Mouse (Mus musculus): Measurements from ENCODE around the gene Pank2. TPM values are rescaled to one million over a fixed set of nuclear protein-coding genes. Genes with fewer than 3 reads are reported as not detected.

Pank2 gene
- 31.3 and 33.6 TPM in 2 replicates for polyA plus RNA-seq (2014; fragmentation: Nextera tagmentation; extraction: Ambion mirVana)

DNA sequence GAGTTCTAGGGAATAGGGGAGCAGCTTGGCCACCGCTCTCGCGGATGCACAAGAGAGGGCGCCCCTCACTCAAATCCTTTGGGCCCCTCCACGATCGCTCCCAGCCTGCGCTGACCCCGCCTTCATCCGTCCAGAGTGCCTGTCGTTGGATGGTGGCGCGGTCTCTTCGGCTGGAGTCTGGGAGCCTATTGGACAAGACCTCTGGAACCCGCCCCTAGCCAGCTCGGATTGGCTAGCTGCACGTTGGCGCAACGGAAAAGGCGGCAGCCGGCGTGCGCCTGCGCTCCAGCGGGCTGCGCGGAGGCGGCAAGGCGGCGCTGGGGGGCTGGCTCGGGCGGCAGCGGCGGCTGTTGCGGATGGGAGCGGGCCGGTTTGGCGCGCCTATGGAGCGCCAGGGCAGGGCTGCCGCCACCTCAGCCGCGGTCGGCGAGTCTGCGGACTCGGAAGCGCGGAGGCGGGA, at the start of gene Pank2:
Pank2 (plus strand) TSS at position 283 of the 460 bp plus-strand sequence.
- peak; percentile 99 for ATAC-seq (replicated peaks; ENCODE audit: insufficient number of reproducible peaks, low FRiP score, low TSS enrichment)

DNA sequence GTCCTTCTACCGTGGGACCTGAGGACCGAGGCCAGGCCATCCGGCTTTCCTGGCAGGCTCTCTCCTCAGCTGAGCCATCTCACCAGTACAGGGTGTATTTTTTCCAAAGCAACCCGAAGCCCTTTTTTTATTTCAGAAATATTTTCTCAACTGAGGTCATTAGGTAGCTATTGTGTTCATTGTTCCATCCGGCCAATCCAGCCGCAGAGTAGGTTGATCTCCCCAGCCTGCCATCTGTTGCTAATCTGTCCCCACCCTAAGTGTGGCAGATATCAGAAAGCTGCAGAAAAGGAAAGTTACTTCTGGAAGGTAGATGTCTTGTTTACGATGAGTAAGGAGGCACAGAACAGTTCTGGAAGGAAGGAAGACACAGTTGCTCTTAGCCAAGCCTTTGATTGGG, 48.5 kb upstream of the Pank2 start:
- peaks cover 6% of the 10 kb centered on the region; the same call in 1 of the 2 replicates for H3K36me3 ChIP-seq (ENCODE audit: control insufficient read depth, insufficient read depth, low read length)
- no peak overlapping the region for H3K4me3 ChIP-seq (ENCODE audit: low read depth, low read length)
- 0 out of 2 replicates have a peak, but pooled peaks have one; percentile 23 for ATAC-seq (replicated peaks; ENCODE audit: insufficient number of reproducible peaks, low FRiP score, low TSS enrichment)
- H3K27me3 ChIP-seq (ENCODE audit: control insufficient read depth, insufficient read depth, low read length): no peaks in the 10 kb centered on the region
- H3K9me3 ChIP-seq (replicated peaks; ENCODE audit: control insufficient read depth, low read length): no peaks in the 10 kb centered on the region
- H3K27ac ChIP-seq (ENCODE audit: low read depth, low read length): peak overlapping the region; percentile 54
- WGBS (ENCODE audit: insufficient replicate concordance): 70% methylated on average over 7 of the region's 7 CpGs
- H3K4me1 ChIP-seq (ENCODE audit: control insufficient read depth, insufficient read depth, low read length): peaks cover 10% of the 10 kb centered on the region; the same call in 1 of the 2 replicates
- peak overlapping the region; percentile 32 for H3K4me2 ChIP-seq
- H3K9ac ChIP-seq (ENCODE audit: low read depth, low read length): peak overlapping the region; percentile 39

More for the DNA sequence above, at the start of gene Pank2:
- H3K9me3 ChIP-seq (replicated peaks; ENCODE audit: control insufficient read depth, low read length): no peaks in the 10 kb centered on the region
- H3K9ac ChIP-seq (ENCODE audit: low read depth, low read length): peak within 1 kb of the TSS; percentile 98
- H3K4me1 ChIP-seq (ENCODE audit: control insufficient read depth, insufficient read depth, low read length): peaks cover 24% of the 10 kb centered on the region
- H3K4me3 ChIP-seq (ENCODE audit: low read depth, low read length): peak within 1 kb of the TSS; percentile 83
- no peaks in the 10 kb centered on the region for H3K36me3 ChIP-seq (ENCODE audit: control insufficient read depth, insufficient read depth, low read length)
- under 1% methylated on average over 48 of the region's 49 CpGs for WGBS (ENCODE audit: insufficient replicate concordance)
- H3K27ac ChIP-seq (ENCODE audit: low read depth, low read length): peak within 1 kb of the TSS; percentile 100
- H3K27me3 ChIP-seq (ENCODE audit: control insufficient read depth, insufficient read depth, low read length): no peaks in the 10 kb centered on the region
- H3K4me2 ChIP-seq: peak within 1 kb of the TSS; percentile 72

DNA sequence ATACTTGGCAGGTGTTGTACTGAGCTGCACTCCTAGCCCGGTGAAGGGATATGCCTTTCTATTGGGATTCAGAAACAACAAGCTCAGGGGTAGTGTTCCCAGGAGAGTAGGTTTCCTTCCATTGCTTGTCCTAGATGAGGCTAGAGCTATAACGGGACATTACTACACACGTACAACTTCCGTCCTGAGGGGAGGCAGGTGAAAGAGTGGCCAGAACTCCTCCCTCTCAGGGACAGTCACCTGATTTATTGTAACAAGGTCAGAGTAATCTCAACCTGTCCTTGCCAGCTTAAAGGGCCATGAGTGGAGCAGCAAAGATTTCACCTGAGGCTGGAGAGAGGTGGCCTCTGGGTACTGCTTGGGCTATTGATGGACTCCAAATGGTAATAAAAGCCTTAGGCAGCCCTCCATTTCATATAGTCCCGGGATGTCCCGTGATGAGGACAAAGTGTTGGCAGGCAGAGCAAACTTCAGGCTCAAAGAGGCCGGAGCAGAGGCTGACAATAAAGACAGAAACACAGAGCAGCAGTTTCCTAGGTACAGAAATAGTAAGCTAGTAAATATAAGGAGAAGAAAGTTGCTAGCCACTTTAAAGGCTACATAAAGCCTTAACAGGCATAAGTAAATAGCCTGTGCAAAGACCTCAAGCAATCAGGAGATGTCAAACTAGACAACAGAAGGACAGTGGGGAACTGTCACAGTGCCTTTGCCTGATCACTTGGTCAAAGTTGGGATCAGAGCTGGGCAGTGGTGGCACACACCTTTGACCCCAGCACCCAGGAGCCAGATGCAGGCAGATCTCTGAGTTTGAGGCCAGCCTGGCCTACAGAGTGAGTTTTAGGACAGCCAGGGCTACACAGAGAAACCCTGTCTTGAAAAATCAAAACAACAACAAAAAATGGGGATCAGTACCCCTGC, 46.1 kb upstream of the Pank2 start:
- Histone ChIP-seq H3K4me2 (no peak overlapping the region), H3K4me3 (ENCODE audit: low read depth, low read length) (no peak overlapping the region), H3K4me1 (ENCODE audit: control insufficient read depth, insufficient read depth, low read length) (peaks cover 5% of the 10 kb centered on the region; the same call in 1 of the 2 replicates), H3K27ac (ENCODE audit: low read depth, low read length) (no peak overlapping the region), H3K9me3 (replicated peaks; ENCODE audit: control insufficient read depth, low read length) (no peaks in the 10 kb centered on the region), H3K9ac (ENCODE audit: low read depth, low read length) (no peak overlapping the region), H3K27me3 (ENCODE audit: control insufficient read depth, insufficient read depth, low read length) (no peaks in the 10 kb centered on the region), H3K36me3 (ENCODE audit: control insufficient read depth, insufficient read depth, low read length) (peaks cover 6% of the 10 kb centered on the region; the same call in 1 of the 2 replicates)
- no peak for ATAC-seq (replicated peaks; ENCODE audit: insufficient number of reproducible peaks, low FRiP score, low TSS enrichment)
- 81% methylated on average over 7 of the region's 7 CpGs for WGBS (ENCODE audit: insufficient replicate concordance)

DNA sequence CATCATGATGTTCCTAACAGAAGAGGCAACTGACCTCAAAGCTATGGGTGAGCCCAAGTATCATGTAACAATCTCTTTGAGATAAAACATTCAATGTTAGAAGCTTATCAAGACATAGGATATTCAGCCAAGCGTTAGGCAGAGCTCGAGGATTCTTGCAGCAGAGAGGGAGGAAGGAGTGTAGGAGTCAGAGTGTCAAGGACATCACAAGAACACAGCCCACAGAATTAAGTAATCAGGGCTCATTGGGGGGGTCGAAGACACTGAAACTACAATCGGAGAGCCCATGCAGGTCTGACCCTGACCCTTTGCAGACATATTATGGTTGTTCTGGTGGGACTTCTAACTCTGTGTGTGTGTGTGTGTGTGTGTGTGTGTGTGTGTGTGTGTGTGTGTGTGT, 42.3 kb upstream of the Pank2 start:
- no peak overlapping the region for H3K9ac ChIP-seq (ENCODE audit: low read depth, low read length)

DNA sequence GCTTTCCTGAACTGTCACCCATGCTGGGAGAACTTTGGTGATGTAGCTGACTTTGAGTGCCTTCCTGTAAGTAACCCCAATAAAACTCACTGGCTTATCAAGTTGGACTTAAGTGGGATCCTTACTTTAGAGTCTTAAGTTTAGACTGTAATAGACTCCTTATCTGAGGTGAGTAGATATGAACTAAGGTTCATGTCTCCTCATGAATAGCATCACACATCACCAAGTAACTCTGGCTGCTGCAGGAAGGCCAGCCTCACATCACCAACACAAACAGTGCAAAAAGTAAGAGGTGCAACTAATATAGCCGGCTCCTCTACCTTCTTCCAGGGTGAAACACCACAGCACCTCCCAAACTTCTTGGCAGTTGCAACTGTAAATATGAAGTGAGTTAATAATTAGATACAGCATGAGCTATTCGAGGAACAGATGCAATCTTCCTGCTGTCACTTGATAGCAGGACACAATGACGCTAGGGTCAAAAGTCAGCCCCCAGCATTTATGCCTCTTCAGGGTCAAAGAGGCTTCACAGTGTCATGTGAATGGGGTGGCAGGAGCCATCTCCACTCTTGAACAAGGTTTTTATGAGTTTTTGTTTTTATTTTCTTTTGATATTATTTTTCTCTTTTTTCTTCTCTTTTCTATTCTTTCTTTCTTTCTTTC, 40.3 kb upstream of the Pank2 start:
- Histone ChIP-seq H3K36me3 (ENCODE audit: control insufficient read depth, insufficient read depth, low read length) (no peaks in the 10 kb centered on the region), H3K4me3 (ENCODE audit: low read depth, low read length) (no peak overlapping the region), H3K27ac (ENCODE audit: low read depth, low read length) (no peak overlapping the region), H3K9me3 (replicated peaks; ENCODE audit: control insufficient read depth, low read length) (no peaks in the 10 kb centered on the region), H3K4me2 (no peak overlapping the region), H3K9ac (ENCODE audit: low read depth, low read length) (no peak overlapping the region), H3K27me3 (ENCODE audit: control insufficient read depth, insufficient read depth, low read length) (no peaks in the 10 kb centered on the region), H3K4me1 (ENCODE audit: control insufficient read depth, insufficient read depth, low read length) (0 out of 2 replicates have a peak, but pooled peaks cover 12% of the 10 kb centered on the region)
- WGBS (ENCODE audit: insufficient replicate concordance): 65% methylated on average over 3 of the region's 3 CpGs
- ATAC-seq (replicated peaks; ENCODE audit: insufficient number of reproducible peaks, low FRiP score, low TSS enrichment): no peak

More for the DNA sequence above, 42.3 kb upstream of the Pank2 start:
- H3K4me2 ChIP-seq: no peak overlapping the region
- no peaks in the 10 kb centered on the region for H3K9me3 ChIP-seq (replicated peaks; ENCODE audit: control insufficient read depth, low read length)
- no peaks in the 10 kb centered on the region for H3K27me3 ChIP-seq (ENCODE audit: control insufficient read depth, insufficient read depth, low read length)
- H3K4me1 ChIP-seq (ENCODE audit: control insufficient read depth, insufficient read depth, low read length): 0 out of 2 replicates have a peak, but pooled peaks cover 12% of the 10 kb centered on the region
- H3K36me3 ChIP-seq (ENCODE audit: control insufficient read depth, insufficient read depth, low read length): no peaks in the 10 kb centered on the region
- no peak overlapping the region for H3K4me3 ChIP-seq (ENCODE audit: low read depth, low read length)
- ATAC-seq (replicated peaks; ENCODE audit: insufficient number of reproducible peaks, low FRiP score, low TSS enrichment): no peak
- WGBS (ENCODE audit: insufficient replicate concordance): 65% methylated on average over 4 of the region's 4 CpGs
- no peak overlapping the region for H3K27ac ChIP-seq (ENCODE audit: low read depth, low read length)

DNA sequence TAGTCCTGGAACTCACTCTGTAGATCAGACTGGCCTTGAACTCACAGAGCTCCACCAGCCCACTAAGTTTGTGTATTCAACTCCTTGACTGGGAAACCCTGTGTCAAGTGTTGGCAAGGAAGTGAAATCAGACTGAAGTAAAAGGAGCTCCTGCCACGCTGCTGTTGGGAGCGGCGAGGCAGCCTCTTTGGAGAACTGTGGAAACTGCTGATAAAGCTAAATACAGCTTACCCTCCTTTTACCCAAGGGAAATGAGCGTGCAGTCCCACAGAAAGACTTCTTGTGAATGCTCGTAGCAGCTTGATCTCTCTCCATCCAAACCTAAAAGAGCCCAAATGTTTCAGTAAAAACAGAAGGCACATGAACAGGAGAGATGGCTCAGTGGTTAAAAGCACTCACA, 39.7 kb upstream of the Pank2 start:
- H3K4me2 ChIP-seq: no peak overlapping the region
- no peak overlapping the region for H3K9ac ChIP-seq (ENCODE audit: low read depth, low read length)
- H3K27me3 ChIP-seq (ENCODE audit: control insufficient read depth, insufficient read depth, low read length): no peaks in the 10 kb centered on the region
- H3K9me3 ChIP-seq (replicated peaks; ENCODE audit: control insufficient read depth, low read length): no peaks in the 10 kb centered on the region
- H3K36me3 ChIP-seq (ENCODE audit: control insufficient read depth, insufficient read depth, low read length): no peaks in the 10 kb centered on the region
- H3K4me1 ChIP-seq (ENCODE audit: control insufficient read depth, insufficient read depth, low read length): 0 out of 2 replicates have a peak, but pooled peaks cover 12% of the 10 kb centered on the region
- 22% methylated on average over 5 of the region's 5 CpGs for WGBS (ENCODE audit: insufficient replicate concordance)
- no peak overlapping the region for H3K4me3 ChIP-seq (ENCODE audit: low read depth, low read length)
- no peak for ATAC-seq (replicated peaks; ENCODE audit: insufficient number of reproducible peaks, low FRiP score, low TSS enrichment)
- H3K27ac ChIP-seq (ENCODE audit: low read depth, low read length): 0 out of 2 replicates have a peak overlapping the region, but pooled peaks have one; percentile 41

DNA sequence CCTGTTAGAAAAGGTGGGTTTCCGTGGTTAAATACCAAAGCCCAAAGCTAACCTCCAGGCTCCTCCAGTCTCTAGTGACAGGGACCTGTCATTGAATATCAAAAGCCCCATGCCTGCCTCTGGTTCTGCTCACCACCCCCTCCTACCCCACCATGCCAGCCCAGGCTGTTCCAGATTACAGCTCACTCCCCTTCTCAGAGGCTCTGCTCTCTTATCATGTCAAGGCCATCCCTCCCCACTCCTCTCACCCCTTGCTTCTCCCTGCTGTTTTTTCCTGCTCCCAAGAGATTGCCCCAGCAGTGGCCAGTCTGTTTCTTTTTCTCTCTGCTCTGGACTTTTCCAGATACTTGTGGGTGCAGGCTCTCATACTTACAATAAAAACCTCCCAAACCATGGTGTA, 38.7 kb upstream of the Pank2 start:
- Histone ChIP-seq H3K4me2 (peak overlapping the region; percentile 11; the same call in 1 of the 2 replicates), H3K27me3 (ENCODE audit: control insufficient read depth, insufficient read depth, low read length) (no peaks in the 10 kb centered on the region), H3K4me3 (ENCODE audit: low read depth, low read length) (no peak overlapping the region), H3K9ac (ENCODE audit: low read depth, low read length) (no peak overlapping the region), H3K27ac (ENCODE audit: low read depth, low read length) (0 out of 2 replicates have a peak overlapping the region, but pooled peaks have one; percentile 41), H3K4me1 (ENCODE audit: control insufficient read depth, insufficient read depth, low read length) (0 out of 2 replicates have a peak, but pooled peaks cover 12% of the 10 kb centered on the region), H3K9me3 (replicated peaks; ENCODE audit: control insufficient read depth, low read length) (no peaks in the 10 kb centered on the region), H3K36me3 (ENCODE audit: control insufficient read depth, insufficient read depth, low read length) (no peaks in the 10 kb centered on the region)
- WGBS (ENCODE audit: insufficient replicate concordance): 46% methylated on average over 1 of the region's 1 CpGs
- peak; percentile 86 for ATAC-seq (replicated peaks; ENCODE audit: insufficient number of reproducible peaks, low FRiP score, low TSS enrichment)

DNA sequence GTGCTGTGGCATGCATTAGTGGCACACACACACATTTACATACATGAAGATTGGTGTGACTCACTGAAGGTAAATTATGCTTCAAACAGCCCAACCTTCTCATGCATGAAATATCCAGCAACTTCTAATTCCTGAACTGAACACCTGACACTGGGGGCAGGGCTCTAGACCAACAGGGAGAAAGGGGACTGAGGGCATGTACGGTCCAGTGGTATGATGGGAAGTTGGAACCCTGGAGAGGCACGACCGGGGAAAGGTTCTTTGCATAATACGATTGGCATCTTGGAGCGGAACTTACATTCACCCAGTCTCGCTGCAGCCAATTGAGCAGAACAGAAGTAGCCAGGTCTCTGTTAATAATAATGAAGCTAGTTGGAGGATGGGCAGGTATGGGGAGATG, 37.1 kb upstream of the Pank2 start:
- WGBS (ENCODE audit: insufficient replicate concordance): 88% methylated on average over 6 of the region's 6 CpGs
- H3K36me3 ChIP-seq (ENCODE audit: control insufficient read depth, insufficient read depth, low read length): no peaks in the 10 kb centered on the region

More for the DNA sequence above, 37.1 kb upstream of the Pank2 start:
- ATAC-seq (replicated peaks; ENCODE audit: insufficient number of reproducible peaks, low FRiP score, low TSS enrichment): no peak
- H3K27ac ChIP-seq (ENCODE audit: low read depth, low read length): no peak overlapping the region
- no peak overlapping the region for H3K4me2 ChIP-seq
- no peak overlapping the region for H3K4me3 ChIP-seq (ENCODE audit: low read depth, low read length)
- 0 out of 2 replicates have a peak, but pooled peaks cover 12% of the 10 kb centered on the region for H3K4me1 ChIP-seq (ENCODE audit: control insufficient read depth, insufficient read depth, low read length)
- no peaks in the 10 kb centered on the region for H3K27me3 ChIP-seq (ENCODE audit: control insufficient read depth, insufficient read depth, low read length)
- H3K9ac ChIP-seq (ENCODE audit: low read depth, low read length): no peak overlapping the region
- H3K9me3 ChIP-seq (replicated peaks; ENCODE audit: control insufficient read depth, low read length): no peaks in the 10 kb centered on the region
